Mouse (Mus musculus) mesoderm, embryonic 11.5 days (tissue): ENCODE measurements at regions not wholly inside any gene's neighbourhood (a gene's known extent, or its start where the extent isn't known, plus 50 kb on each side); places are given as distances from the start of the nearest gene placed in this dataset.
A peak's percentile ranks its signal among the peaks of the same experiment; 100 is the strongest.

ENCODE experiments used
- DNase-seq: peaks from one replicate; pipeline ENCODE4 v3.0.0-alpha.2; 2012; ENCODE audit warnings: low read depth, low spot score

- DNase-seq: no peak
These were observed 267.3 kb downstream of the Gm826 start for GRCm38 (mm10) chr2:160066491-160067303.

GRCm38 (mm10) chr2:160062148-160062937 lies 271.6 kb downstream of the Gm826 start:
- peak; percentile 27 for DNase-seq

GRCm38 (mm10) chr2:160060091-160060490 lies 273.9 kb downstream of the Gm826 start:
- no peak for DNase-seq

- DNase-seq: no peak
These were observed 276.8 kb downstream of the Gm826 start for GRCm38 (mm10) chr2:160057211-160057610.

- DNase-seq: no peak
These were observed 279.6 kb downstream of the Gm826 start for GRCm38 (mm10) chr2:160054411-160054810.

- no peak for DNase-seq
These were observed 285.7 kb downstream of the Gm826 start for GRCm38 (mm10) chr2:160048286-160048685.

GRCm38 (mm10) chr2:160046881-160047543 lies 286.9 kb downstream of the Gm826 start:
- no peak for DNase-seq

GRCm38 (mm10) chr2:160044591-160044990 lies 289.4 kb downstream of the Gm826 start:
- no peak for DNase-seq

GRCm38 (mm10) chr2:160044184-160044583 lies 289.8 kb downstream of the Gm826 start:
- DNase-seq: no peak

- no peak for DNase-seq
These were observed 304.5 kb downstream of the Gm826 start for GRCm38 (mm10) chr2:160029432-160029831.

- no peak for DNase-seq
These were observed 305.5 kb downstream of the Gm826 start for GRCm38 (mm10) chr2:160028459-160028858.

- DNase-seq: no peak
These were observed 308.1 kb downstream of the Gm826 start for GRCm38 (mm10) chr2:160025911-160026310.

- no peak for DNase-seq
These were observed 312.4 kb downstream of the Gm826 start for GRCm38 (mm10) chr2:160021541-160021940.

- DNase-seq: no peak
These were observed 313.1 kb downstream of the Gm826 start for GRCm38 (mm10) chr2:160020876-160021275.

- peak; percentile 79 for DNase-seq
These were observed 316.7 kb downstream of the Gm826 start for GRCm38 (mm10) chr2:160017020-160017812.

- DNase-seq: no peak
These were observed 322.5 kb downstream of the Gm826 start for GRCm38 (mm10) chr2:160011421-160011820.

- DNase-seq: no peak
These were observed 331.3 kb downstream of the Gm826 start for GRCm38 (mm10) chr2:160002695-160003094.

GRCm38 (mm10) chr2:160000449-160000848 lies 333.5 kb downstream of the Gm826 start:
- DNase-seq: peak; percentile 27

- DNase-seq: no peak
These were observed 336.6 kb downstream of the Gm826 start for GRCm38 (mm10) chr2:159997395-159997794.

- no peak for DNase-seq
These were observed 339.5 kb downstream of the Gm826 start for GRCm38 (mm10) chr2:159994490-159994889.

- DNase-seq: no peak
These were observed 347.2 kb downstream of the Gm826 start for GRCm38 (mm10) chr2:159986719-159987118.
